Mouse (Mus musculus): ENCODE results near the gene Gsg1l. TPM values are rescaled to one million over a fixed set of nuclear protein-coding genes. Genes with fewer than 3 reads are reported as not detected.

Gsg1l gene
- polyA plus RNA-seq, 1 experiment: 0.20 TPM

DNA sequence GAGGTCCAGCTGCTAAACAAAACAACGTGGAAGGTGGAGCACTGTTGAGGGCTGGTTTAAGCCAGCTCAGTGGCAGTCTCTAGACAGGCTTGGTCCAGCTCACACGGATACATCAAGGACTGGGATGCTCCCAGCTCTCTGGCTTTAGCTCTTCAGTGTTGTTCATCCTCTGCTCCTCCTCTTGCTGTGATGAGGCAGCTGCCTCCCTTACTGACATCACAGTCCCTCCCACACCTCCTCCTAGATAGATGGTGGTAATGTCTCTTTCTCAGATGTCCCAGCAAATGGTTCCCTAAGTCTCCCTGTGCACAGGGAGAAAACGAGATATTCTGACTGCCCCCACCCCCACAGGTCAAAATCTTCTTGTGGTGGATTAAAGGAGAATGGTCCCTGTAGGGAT, 11.0 kb upstream of the Gsg1l start:
- Histone ChIP-seq H3K4me1 (ENCODE audit: control insufficient read depth, insufficient read depth, insufficient read length, low read length) (no peaks in the 10 kb centered on the region), H3K27ac (ENCODE audit: insufficient read depth, low read depth, low read length) (no peak overlapping the region), H3K27me3 (ENCODE audit: control insufficient read depth, insufficient read depth, low read length) (no peaks in the 10 kb centered on the region), H3K4me3 (ENCODE audit: low read depth, low read length) (no peak overlapping the region), H3K36me3 (ENCODE audit: control insufficient read depth, insufficient read depth, low read length) (0 out of 2 replicates have a peak, but pooled peaks cover 1% of the 10 kb centered on the region)
- WGBS: 38% methylated on average over 3 of the region's 3 CpGs
- TF ChIP-seq POLR2A (IDR thresholded peaks at IDR 0.05; ENCODE audit: low read depth, low read length) (no peak), CTCF (IDR thresholded peaks at IDR 0.05; ENCODE audit: extremely low read depth, insufficient read length, insufficient replicate concordance, low read depth, low read length) (no peak)

DNA sequence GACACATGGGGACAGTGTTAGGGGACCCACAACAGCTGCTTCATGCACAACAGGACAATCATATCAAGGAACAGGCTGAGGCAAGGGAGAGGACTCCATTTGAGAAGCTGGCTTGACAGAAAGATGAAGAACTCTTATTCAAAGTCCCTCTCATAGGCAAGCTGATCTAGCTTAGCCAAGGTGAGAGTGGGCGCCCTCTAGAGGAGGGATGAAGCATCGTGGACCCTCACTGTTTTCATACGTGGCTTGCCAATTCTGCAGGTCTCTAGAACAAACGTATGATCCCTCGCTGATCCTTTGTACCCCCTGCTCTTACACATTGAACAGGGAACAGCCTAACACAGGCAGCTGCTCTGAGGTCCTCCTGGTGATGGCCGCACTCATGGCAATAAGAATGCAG, 7.6 kb upstream of the Gsg1l start:
- Histone ChIP-seq H3K4me1 (ENCODE audit: control insufficient read depth, insufficient read depth, insufficient read length, low read length) (0 out of 2 replicates have a peak, but pooled peaks cover 2% of the 10 kb centered on the region), H3K36me3 (ENCODE audit: control insufficient read depth, insufficient read depth, low read length) (no peaks in the 10 kb centered on the region), H3K27me3 (ENCODE audit: control insufficient read depth, insufficient read depth, low read length) (no peaks in the 10 kb centered on the region), H3K4me3 (ENCODE audit: low read depth, low read length) (no peak overlapping the region), H3K27ac (ENCODE audit: insufficient read depth, low read depth, low read length) (no peak overlapping the region)
- TF ChIP-seq POLR2A (IDR thresholded peaks at IDR 0.05; ENCODE audit: low read depth, low read length): no peak
- peak; percentile 68; the same call in 1 of the 2 replicates for TF ChIP-seq CTCF (IDR thresholded peaks at IDR 0.05; ENCODE audit: extremely low read depth, insufficient read length, insufficient replicate concordance, low read depth, low read length)
- WGBS: 9% methylated on average over 6 of the region's 6 CpGs

DNA sequence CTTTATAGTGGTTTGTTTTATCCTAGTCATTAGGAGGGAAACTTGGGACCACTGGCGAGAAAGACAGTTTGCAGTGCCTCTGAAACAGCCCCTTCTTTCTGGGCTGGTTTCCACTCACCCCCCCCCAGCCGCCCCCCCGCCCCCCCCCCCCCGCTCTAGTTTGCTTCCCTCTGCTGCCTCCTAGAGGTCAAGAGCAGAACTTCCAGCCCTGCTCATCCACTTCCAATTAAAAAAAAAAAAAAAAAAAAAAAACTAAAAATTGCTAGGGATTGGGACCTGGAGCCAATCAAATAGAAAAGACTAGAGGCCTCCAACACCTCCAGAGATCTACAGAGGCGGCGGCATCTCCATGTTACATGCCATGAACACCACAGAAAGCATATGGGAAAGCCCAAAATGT, 5.9 kb upstream of the Gsg1l start:
- H3K36me3 ChIP-seq (ENCODE audit: control insufficient read depth, insufficient read depth, low read length): no peaks in the 10 kb centered on the region
- 0 out of 2 replicates have a peak, but pooled peaks cover 2% of the 10 kb centered on the region for H3K4me1 ChIP-seq (ENCODE audit: control insufficient read depth, insufficient read depth, insufficient read length, low read length)
- TF ChIP-seq CTCF (IDR thresholded peaks at IDR 0.05; ENCODE audit: extremely low read depth, insufficient read length, insufficient replicate concordance, low read depth, low read length) (no peak; the same call in 1 of the 2 replicates), POLR2A (IDR thresholded peaks at IDR 0.05; ENCODE audit: low read depth, low read length) (no peak)
- no peak overlapping the region for H3K27ac ChIP-seq (ENCODE audit: insufficient read depth, low read depth, low read length)
- H3K27me3 ChIP-seq (ENCODE audit: control insufficient read depth, insufficient read depth, low read length): no peaks in the 10 kb centered on the region
- WGBS: 17% methylated on average over 6 of the region's 6 CpGs
- H3K4me3 ChIP-seq (ENCODE audit: low read depth, low read length): no peak overlapping the region

GRCm38 (mm10) chr7:126087602-126088001, 5.4 kb upstream of the Gsg1l start:
- no peaks in the 10 kb centered on the region for H3K27me3 ChIP-seq (ENCODE audit: control insufficient read depth, insufficient read depth, low read length)
- H3K36me3 ChIP-seq (ENCODE audit: control insufficient read depth, insufficient read depth, low read length): no peaks in the 10 kb centered on the region
- H3K27ac ChIP-seq (ENCODE audit: insufficient read depth, low read depth, low read length): no peak overlapping the region
- no peak overlapping the region for H3K4me3 ChIP-seq (ENCODE audit: low read depth, low read length)
- 57% methylated on average over 10 of the region's 10 CpGs for WGBS
- 0 out of 2 replicates have a peak, but pooled peaks cover 2% of the 10 kb centered on the region for H3K4me1 ChIP-seq (ENCODE audit: control insufficient read depth, insufficient read depth, insufficient read length, low read length)
- TF ChIP-seq CTCF (IDR thresholded peaks at IDR 0.05; ENCODE audit: extremely low read depth, insufficient read length, insufficient replicate concordance, low read depth, low read length) (no peak), POLR2A (IDR thresholded peaks at IDR 0.05; ENCODE audit: low read depth, low read length) (no peak)

DNA sequence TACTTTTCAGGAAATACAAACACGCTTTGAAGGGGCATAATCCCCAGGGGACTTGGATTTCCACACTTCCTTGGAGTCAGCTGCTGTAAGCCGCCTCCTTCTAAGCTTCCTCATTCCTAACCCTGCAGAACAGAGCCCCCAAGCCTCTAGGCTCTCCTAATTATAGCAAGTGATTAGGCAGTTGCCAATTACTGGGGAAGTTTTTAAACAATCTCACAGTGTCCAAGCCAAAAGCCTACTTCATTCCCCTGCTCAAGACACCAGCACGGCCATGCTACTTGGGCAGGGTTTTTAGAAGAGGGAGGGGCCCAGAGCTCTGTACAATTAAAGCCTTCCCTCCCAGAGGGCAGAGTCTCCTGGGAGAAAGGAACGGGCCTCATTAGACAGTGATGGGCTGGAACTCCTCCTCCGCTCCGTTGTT, 4.1 kb upstream of the Gsg1l start:
- WGBS: 17% methylated on average over 6 of the region's 6 CpGs
- TF ChIP-seq POLR2A (IDR thresholded peaks at IDR 0.05; ENCODE audit: low read depth, low read length): no peak
- no peak for TF ChIP-seq CTCF (IDR thresholded peaks at IDR 0.05; ENCODE audit: extremely low read depth, insufficient read length, insufficient replicate concordance, low read depth, low read length)
- H3K27ac ChIP-seq (ENCODE audit: insufficient read depth, low read depth, low read length): no peak overlapping the region
- peaks cover 12% of the 10 kb centered on the region; the same call in 1 of the 2 replicates for H3K27me3 ChIP-seq (ENCODE audit: control insufficient read depth, insufficient read depth, low read length)
- H3K36me3 ChIP-seq (ENCODE audit: control insufficient read depth, insufficient read depth, low read length): no peaks in the 10 kb centered on the region
- 0 out of 2 replicates have a peak, but pooled peaks cover 2% of the 10 kb centered on the region for H3K4me1 ChIP-seq (ENCODE audit: control insufficient read depth, insufficient read depth, insufficient read length, low read length)
- no peak overlapping the region for H3K4me3 ChIP-seq (ENCODE audit: low read depth, low read length)

DNA sequence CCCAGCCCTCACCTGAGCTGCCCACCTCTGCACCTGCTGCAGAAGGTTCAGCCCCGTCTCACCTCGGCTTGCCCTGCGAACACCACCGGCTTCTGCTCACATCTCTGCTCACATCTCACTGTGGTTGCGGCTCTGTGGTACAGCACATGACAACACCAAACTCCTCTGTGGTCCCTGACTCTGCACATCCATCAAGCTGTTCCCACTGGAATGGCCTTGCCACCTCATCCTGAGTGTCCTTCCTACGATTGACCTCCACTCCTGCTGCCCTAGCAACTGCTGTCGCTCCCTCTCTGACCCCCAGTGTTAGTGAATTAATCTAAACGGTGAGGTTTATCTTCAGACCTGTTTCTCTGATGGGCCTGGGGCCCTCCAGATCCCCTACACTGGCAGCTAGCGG, 2.9 kb upstream of the Gsg1l start:
- TF ChIP-seq CTCF (IDR thresholded peaks at IDR 0.05; ENCODE audit: extremely low read depth, insufficient read length, insufficient replicate concordance, low read depth, low read length) (no peak), POLR2A (IDR thresholded peaks at IDR 0.05; ENCODE audit: low read depth, low read length) (no peak)
- 93% methylated on average over 9 of the region's 9 CpGs for WGBS

DNA sequence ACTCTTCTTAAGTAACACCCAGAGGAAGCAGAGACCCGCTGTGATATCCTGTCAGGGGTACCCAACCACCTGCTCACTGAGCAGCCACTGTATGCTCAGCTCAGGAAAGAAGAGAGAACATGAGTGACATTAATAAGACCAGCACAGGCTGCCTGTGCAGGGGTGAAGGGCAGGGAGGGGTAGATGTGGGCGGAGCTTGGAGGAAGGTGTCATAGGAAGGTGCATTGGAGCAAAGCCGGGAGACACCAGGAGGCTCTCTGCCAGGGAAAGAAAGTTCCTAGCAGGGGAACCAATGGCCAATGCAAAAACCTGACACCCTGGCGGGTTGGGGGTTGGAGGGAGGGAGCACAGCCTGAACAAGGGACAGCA, 1.8 kb upstream of the Gsg1l start:
- Histone ChIP-seq H3K36me3 (ENCODE audit: control insufficient read depth, insufficient read depth, low read length) (no peaks in the 10 kb centered on the region), H3K27ac (ENCODE audit: insufficient read depth, low read depth, low read length) (no peak overlapping the region), H3K4me3 (ENCODE audit: low read depth, low read length) (no peak overlapping the region), H3K27me3 (ENCODE audit: control insufficient read depth, insufficient read depth, low read length) (peaks cover 20% of the 10 kb centered on the region), H3K4me1 (ENCODE audit: control insufficient read depth, insufficient read depth, insufficient read length, low read length) (0 out of 2 replicates have a peak, but pooled peaks cover 2% of the 10 kb centered on the region)
- TF ChIP-seq POLR2A (IDR thresholded peaks at IDR 0.05; ENCODE audit: low read depth, low read length) (no peak), CTCF (IDR thresholded peaks at IDR 0.05; ENCODE audit: extremely low read depth, insufficient read length, insufficient replicate concordance, low read depth, low read length) (no peak)
- WGBS: 27% methylated on average over 4 of the region's 4 CpGs

More for the DNA sequence above, 2.9 kb upstream of the Gsg1l start:
- Histone ChIP-seq H3K4me3 (ENCODE audit: low read depth, low read length) (no peak overlapping the region), H3K27me3 (ENCODE audit: control insufficient read depth, insufficient read depth, low read length) (peaks cover 20% of the 10 kb centered on the region), H3K4me1 (ENCODE audit: control insufficient read depth, insufficient read depth, insufficient read length, low read length) (0 out of 2 replicates have a peak, but pooled peaks cover 2% of the 10 kb centered on the region), H3K27ac (ENCODE audit: insufficient read depth, low read depth, low read length) (no peak overlapping the region), H3K36me3 (ENCODE audit: control insufficient read depth, insufficient read depth, low read length) (no peaks in the 10 kb centered on the region)

Measured in small intestine, adult 2 months (tissue).